Mouse (Mus musculus) layer of hippocampus, postnatal 10 days (tissue): ENCODE results near the gene Foxred1. TPM values are rescaled to one million over a fixed set of nuclear protein-coding genes. Genes with fewer than 3 reads are reported as not detected.

Experiments
- DNase-seq, 2 experiments: peaks; one replicate each; pipeline ENCODE4 v3.0.0; 2021; ENCODE audit warnings: low spot score in 2 of 2
- total RNA-seq, 2 experiments: library from RNA; stranded (reverse); gene quantifications; 2 replicates each; pipeline ENCODE4 v1.2.3; 2021

Gene Foxred1
- total RNA-seq, 2 experiments from 2014 or later, result 43.2 to 43.7 TPM

GRCm38 (mm10) chr9:35194048-35194447 lies 16.8 kb downstream of the Foxred1 start:
- DNase-seq, result no peak

GRCm38 (mm10) chr9:35192983-35193542 lies 17.8 kb downstream of the Foxred1 start:
- no peak for DNase-seq

- DNase-seq, result peak; percentile 58 to 72
These were observed 22.2 kb downstream of the Foxred1 start for GRCm38 (mm10) chr9:35188700-35189099.

GRCm38 (mm10) chr9:35187351-35187903 lies 23.4 kb downstream of the Foxred1 start:
- no peak for DNase-seq

- DNase-seq, result no peak
These were observed 24.4 kb downstream of the Foxred1 start for GRCm38 (mm10) chr9:35186430-35186829.

GRCm38 (mm10) chr9:35183359-35183758 lies 27.5 kb downstream of the Foxred1 start:
- DNase-seq, result no peak

GRCm38 (mm10) chr9:35182832-35183231 lies 28.0 kb downstream of the Foxred1 start:
- no peak for DNase-seq

- DNase-seq, result no peak
These were observed 34.7 kb downstream of the Foxred1 start for GRCm38 (mm10) chr9:35176124-35176659.

- peak; percentile 92 to 95 for DNase-seq
These were observed 35.4 kb downstream of the Foxred1 start, which contains the start of gene Dcps for GRCm38 (mm10) chr9:35175251-35176123. Gene Dcps, minus strand, starts transcription at chr9:35176061.

GRCm38 (mm10) chr9:35173331-35173730 lies 37.5 kb downstream of the Foxred1 start:
- no peak for DNase-seq

GRCm38 (mm10) chr9:35170071-35170470 lies 40.8 kb downstream of the Foxred1 start:
- no peak for DNase-seq

- no peak for DNase-seq
These were observed 43.8 kb downstream of the Foxred1 start for GRCm38 (mm10) chr9:35166798-35167635.

- no peak for DNase-seq
These were observed 44.6 kb downstream of the Foxred1 start for GRCm38 (mm10) chr9:35166144-35166797.

GRCm38 (mm10) chr9:35164142-35164874 lies 46.5 kb downstream of the Foxred1 start:
- no peak for DNase-seq

GRCm38 (mm10) chr9:35163011-35163690 lies 47.7 kb downstream of the Foxred1 start:
- DNase-seq, result peak; percentile 61 to 62

GRCm38 (mm10) chr9:35161721-35162120 lies 49.1 kb downstream of the Foxred1 start:
- no peak for DNase-seq

- no peak for DNase-seq
These were observed 50.2 kb downstream of the Foxred1 start for GRCm38 (mm10) chr9:35160662-35161061.

GRCm38 (mm10) chr9:35158477-35158876 lies 52.4 kb downstream of the Foxred1 start:
- no peak for DNase-seq

- DNase-seq, result no peak
These were observed 54.0 kb downstream of the Foxred1 start for GRCm38 (mm10) chr9:35156862-35157261.
